In the genomic region with DNA sequence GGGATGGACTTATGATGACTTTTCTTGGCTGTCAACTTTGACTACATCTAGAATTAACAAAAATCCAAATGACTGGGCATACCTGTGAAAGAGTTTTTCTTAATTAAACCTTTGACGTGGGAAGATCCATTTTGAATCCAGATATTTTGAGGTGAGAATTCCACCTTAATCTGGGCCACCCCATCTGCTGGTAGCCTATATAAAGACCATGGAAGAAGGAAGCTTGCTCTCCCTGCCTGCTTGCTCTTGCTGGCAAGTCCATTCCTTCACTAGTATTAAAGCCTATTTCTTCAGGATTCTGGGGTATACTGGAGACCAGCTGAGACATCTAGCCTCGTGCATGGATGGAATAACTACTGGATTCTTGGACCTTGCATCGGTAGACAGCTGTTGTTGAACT, we compare ENCODE assay signal across 28 mouse cellular contexts.
"Had no signal": no experiment of that assay in that cellular context is flagged by ENCODE, and none has a peak within 500 bp of the region (broad histone marks: within the 10 kb centered on the region; RNA-seq: fewer than 3 reads in every experiment).

No protein-coding gene starts in this region.

- ATAC-seq: forebrain, embryonic 13.5 days; forebrain, embryonic 14.5 days; forebrain, embryonic 15.5 days; forebrain, embryonic 16.5 days; forebrain, postnatal 0 days had no signal

- DNase-seq: cerebellum, adult 8-10 months; cerebellum, adult 9-10 months; cerebellum, adult 9-11 months; cerebellum, postnatal 10 days; cerebellum, postnatal 14 days; cerebellum, postnatal 25 days; cerebellum, postnatal 36 days; forebrain, postnatal 0 days; gastrocnemius, adult 2 months; gastrocnemius, postnatal 10 days; gastrocnemius, postnatal 14 days; gastrocnemius, postnatal 25 days; gastrocnemius, postnatal 36 days; heart, adult 11 months; heart, adult 18-20 months; heart, adult 2 months had no signal

- H3K27me3 ChIP-seq: embryonic facial prominence, embryonic 12.5 days; embryonic facial prominence, embryonic 13.5 days; embryonic facial prominence, embryonic 15.5 days; forebrain, embryonic 12.5 days; forebrain, embryonic 13.5 days; forebrain, embryonic 15.5 days had no signal

- H3K36me3 ChIP-seq: embryonic facial prominence, embryonic 10.5 days; embryonic facial prominence, embryonic 12.5 days; embryonic facial prominence, embryonic 13.5 days; embryonic facial prominence, embryonic 15.5 days; forebrain, embryonic 10.5 days; forebrain, embryonic 12.5 days; forebrain, embryonic 15.5 days; heart, embryonic 10.5 days had no signal

- H3K27ac ChIP-seq: embryonic facial prominence, embryonic 10.5 days; embryonic facial prominence, embryonic 12.5 days; embryonic facial prominence, embryonic 13.5 days; embryonic facial prominence, embryonic 15.5 days; forebrain, embryonic 10.5 days; forebrain, embryonic 12.5 days; forebrain, embryonic 13.5 days; forebrain, embryonic 15.5 days; gastrocnemius, adult 2 months; heart, adult 2 months; heart, embryonic 10.5 days had no signal

- H3K4me1 ChIP-seq: embryonic facial prominence, embryonic 10.5 days; embryonic facial prominence, embryonic 12.5 days; embryonic facial prominence, embryonic 13.5 days; embryonic facial prominence, embryonic 15.5 days; forebrain, embryonic 10.5 days; forebrain, embryonic 12.5 days; forebrain, embryonic 13.5 days; forebrain, embryonic 15.5 days; heart, embryonic 10.5 days had no signal

- H3K4me3 ChIP-seq: embryonic facial prominence, embryonic 10.5 days; embryonic facial prominence, embryonic 12.5 days; embryonic facial prominence, embryonic 13.5 days; embryonic facial prominence, embryonic 15.5 days; erythroblast, embryonic 14.5 days; forebrain, embryonic 10.5 days; forebrain, embryonic 12.5 days; forebrain, embryonic 13.5 days; forebrain, embryonic 15.5 days; gastrocnemius, adult 2 months; heart, adult 2 months; heart, embryonic 10.5 days had no signal
